Mouse (Mus musculus) brain, embryonic 14.5 days (tissue): ENCODE data around the gene Fbrsl1. TPM values are rescaled to one million over a fixed set of nuclear protein-coding genes. Genes with fewer than 3 reads are reported as not detected.

Experiments used
- DNase-seq: peaks from one replicate; pipeline ENCODE4 v3.0.0-alpha.2; 2011; ENCODE audit warnings: low read depth
- CTCF ChIP-seq: fragments of 200-500 bp; IDR thresholded peaks from 2 replicates; pipeline ENCODE4 v1.5.1; 2012; ENCODE audit warnings: inconsistent platforms, mild to moderate bottlenecking, moderate library complexity, borderline replicate concordance; ENCODE audit not compliant: insufficient read depth, insufficient read length; ENCODE audit errors: extremely low read depth
- POLR2A ChIP-seq: fragments of 200-500 bp; IDR thresholded peaks from 2 replicates; pipeline ENCODE4 v1.6.1; 2012; ENCODE audit warnings: mild to moderate bottlenecking, inconsistent platforms, borderline replicate concordance; ENCODE audit not compliant: poor library complexity, insufficient read depth, insufficient read length, severe bottlenecking; ENCODE audit errors: extremely low read depth
- polyA plus RNA-seq: library from polyadenylated mRNA; depleted of rRNA; stranded (reverse); fragments of >200 nt; gene quantifications from 2 replicates; pipeline ENCODE4 v1.2.3, GENCODE M21; 2012

The Fbrsl1 gene
- polyA plus RNA-seq, 1 experiment: 78.4 TPM

- DNase-seq: no peak
- TF ChIP-seq CTCF (no peak), POLR2A (no peak)
Measured at GRCm38 (mm10) chr5:110474156-110474555, 25.9 kb upstream of the Fbrsl1 start.

- no peak for DNase-seq
- TF ChIP-seq CTCF: no peak
- TF ChIP-seq POLR2A: no peak
Measured at GRCm38 (mm10) chr5:110472834-110473233, 24.5 kb upstream of the Fbrsl1 start.

- TF ChIP-seq CTCF: no peak
- no peak for TF ChIP-seq POLR2A
- DNase-seq: no peak
Measured at GRCm38 (mm10) chr5:110471981-110472476, 23.7 kb upstream of the Fbrsl1 start.

GRCm38 (mm10) chr5:110471285-110471684, 23.0 kb upstream of the Fbrsl1 start:
- TF ChIP-seq POLR2A (no peak), CTCF (no peak)
- no peak for DNase-seq

- DNase-seq: no peak
- TF ChIP-seq POLR2A: no peak
- no peak for TF ChIP-seq CTCF
Measured at GRCm38 (mm10) chr5:110469227-110469925, 21.1 kb upstream of the Fbrsl1 start.

- DNase-seq: peak; percentile 80
- TF ChIP-seq POLR2A: no peak
- no peak for TF ChIP-seq CTCF
Measured at GRCm38 (mm10) chr5:110468296-110468695, 20.0 kb upstream of the Fbrsl1 start.

- DNase-seq: no peak
- TF ChIP-seq POLR2A: no peak
- TF ChIP-seq CTCF: no peak
Measured at GRCm38 (mm10) chr5:110467725-110468124, 19.4 kb upstream of the Fbrsl1 start.

GRCm38 (mm10) chr5:110466531-110467424, 18.5 kb upstream of the Fbrsl1 start:
- no peak for TF ChIP-seq POLR2A
- no peak for TF ChIP-seq CTCF
- DNase-seq: peak; percentile 83

- no peak for TF ChIP-seq CTCF
- TF ChIP-seq POLR2A: no peak
- no peak for DNase-seq
Measured at GRCm38 (mm10) chr5:110462646-110463045, 14.3 kb upstream of the Fbrsl1 start.

GRCm38 (mm10) chr5:110458936-110459335, 10.6 kb upstream of the Fbrsl1 start:
- DNase-seq: no peak
- no peak for TF ChIP-seq CTCF
- no peak for TF ChIP-seq POLR2A

GRCm38 (mm10) chr5:110455272-110455671, 7.0 kb upstream of the Fbrsl1 start:
- TF ChIP-seq CTCF: no peak
- TF ChIP-seq POLR2A: no peak
- no peak for DNase-seq

GRCm38 (mm10) chr5:110449294-110449693, 991 bp upstream of the Fbrsl1 start:
- TF ChIP-seq POLR2A (no peak), CTCF (no peak)
- DNase-seq: peak; percentile 9

GRCm38 (mm10) chr5:110447720-110448435, 425 bp downstream of the Fbrsl1 start:
- peak; percentile 39 for DNase-seq
- TF ChIP-seq CTCF: no peak
- TF ChIP-seq POLR2A: no peak
